ENCODE assay signal across 16 mouse cellular contexts in the genomic region with DNA sequence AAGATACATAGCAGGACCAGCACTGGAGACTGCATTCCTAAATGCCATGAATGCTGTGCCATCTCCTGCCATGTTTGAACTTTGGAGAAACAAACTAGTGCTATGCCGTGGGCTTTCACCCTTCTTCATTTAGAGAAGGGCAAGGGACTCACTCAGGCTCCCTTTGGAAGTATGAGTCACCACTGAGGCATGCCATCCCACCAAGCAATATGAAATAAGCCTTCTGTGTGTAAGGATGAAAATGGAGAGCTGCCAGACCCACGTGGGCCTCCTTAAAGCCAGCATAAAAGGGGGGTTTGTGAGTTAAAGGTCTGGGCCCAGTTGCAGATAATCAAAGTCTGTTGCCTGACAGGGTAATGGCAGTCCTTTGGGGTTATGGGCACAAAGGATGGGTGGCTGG.
DNase-seq lines count a peak whose midpoint lies in the region; ATAC-seq and TF ChIP-seq lines count a peak whose summit lies in the region.
"Had no signal": no experiment of that assay in that cellular context is flagged by ENCODE, and none has a peak within 500 bp of the region (broad histone marks: within the 10 kb centered on the region; RNA-seq: fewer than 3 reads in every experiment).

No protein-coding gene starts in this region.

- H3K9me3 ChIP-seq in forebrain, embryonic 10.5 days, result no peaks in the 10 kb centered on the region
- H3K9me3 ChIP-seq in forebrain, embryonic 11.5 days (ENCODE audit: control insufficient read depth, low read length), result no peaks in the 10 kb centered on the region
- no peaks in the 10 kb centered on the region for H3K9me3 ChIP-seq in intestine, embryonic 15.5 days
- H3K9me3 ChIP-seq in intestine, postnatal 0 days (ENCODE audit: control insufficient read depth), result no peaks in the 10 kb centered on the region
- no peaks in the 10 kb centered on the region for H3K9me3 ChIP-seq in forebrain, embryonic 14.5 days (replicated peaks; ENCODE audit: control insufficient read depth, low read length)
- H3K9me3 ChIP-seq: liver, embryonic 15.5 days had no signal

- ATAC-seq in forebrain, embryonic 11.5 days (replicated peaks; ENCODE audit: low FRiP score), result no peak
- 0 out of 2 replicates have a peak, but pooled peaks have one; percentile 34 for ATAC-seq in intestine, embryonic 15.5 days
- no peak for ATAC-seq in intestine, postnatal 0 days
- ATAC-seq in forebrain, embryonic 14.5 days, result peak; percentile 45; the same call in 1 of the 2 replicates

- no peak for TF ChIP-seq CTCF in intestine, postnatal 0 days (IDR thresholded peaks at IDR 0.05; ENCODE audit: low read depth)

- H3K9ac ChIP-seq in forebrain, embryonic 11.5 days (ENCODE audit: low read length), result no peak overlapping the region
- H3K9ac ChIP-seq in intestine, embryonic 15.5 days, result no peak overlapping the region
- no peak overlapping the region for H3K9ac ChIP-seq in intestine, postnatal 0 days (ENCODE audit: low read depth, low read length)
- no peak overlapping the region for H3K9ac ChIP-seq in forebrain, embryonic 14.5 days (ENCODE audit: low read length)
- H3K9ac ChIP-seq: liver, embryonic 15.5 days had no signal

- no peak overlapping the region for H3K4me3 ChIP-seq in forebrain, embryonic 10.5 days
- no peak overlapping the region for H3K4me3 ChIP-seq in forebrain, embryonic 11.5 days (ENCODE audit: low read depth, low read length)
- H3K4me3 ChIP-seq in intestine, embryonic 15.5 days (replicated peaks), result no peak overlapping the region
- H3K4me3 ChIP-seq in intestine, postnatal 0 days (ENCODE audit: low read depth, low read length), result no peak overlapping the region
- no peak overlapping the region for H3K4me3 ChIP-seq in forebrain, embryonic 14.5 days (ENCODE audit: low read depth, low read length)
- H3K4me3 ChIP-seq: liver, embryonic 15.5 days; megakaryocyte, embryonic 14.5 days had no signal

- no peak for DNase-seq in forebrain, embryonic 10.5 days (ENCODE audit: extremely low spot score, low spot score)
- no peak for DNase-seq in forebrain, embryonic 11.5 days (ENCODE audit: low spot score)
- peak; percentile 9 for DNase-seq in 3134 (ENCODE audit: extremely low read depth, insufficient read length, low spot score)
- peak; percentile 59 for DNase-seq in forebrain, embryonic 14.5 days (ENCODE audit: low spot score)
- DNase-seq in kidney, postnatal 25 days, result no peak
- no peak for DNase-seq in MN1 (ENCODE audit: low spot score)
- DNase-seq: adrenal gland, postnatal 10 days; cerebellum, adult 9-11 months; gastrocnemius, postnatal 14 days; kidney, postnatal 14 days; right cerebral cortex, postnatal 14 days; thymus, postnatal 14 days had no signal

- H3K4me2 ChIP-seq in forebrain, embryonic 11.5 days (ENCODE audit: low read depth, low read length, severe bottlenecking), result no peak overlapping the region
- no peak overlapping the region for H3K4me2 ChIP-seq in intestine, embryonic 15.5 days (replicated peaks)
- H3K4me2 ChIP-seq in intestine, postnatal 0 days (replicated peaks; ENCODE audit: low read depth), result no peak overlapping the region
- no peak overlapping the region for H3K4me2 ChIP-seq in forebrain, embryonic 14.5 days (ENCODE audit: low read length)
- H3K4me2 ChIP-seq: liver, embryonic 15.5 days had no signal

- peaks cover 98% of the 10 kb centered on the region for H3K27me3 ChIP-seq in forebrain, embryonic 10.5 days (ENCODE audit: poor library complexity, severe bottlenecking)
- peaks cover 2% of the 10 kb centered on the region; the same call in 1 of the 2 replicates for H3K27me3 ChIP-seq in forebrain, embryonic 11.5 days (ENCODE audit: control insufficient read depth, insufficient read depth, low read length)
- H3K27me3 ChIP-seq in intestine, embryonic 15.5 days (replicated peaks), result no peaks in the 10 kb centered on the region
- H3K27me3 ChIP-seq in intestine, postnatal 0 days (replicated peaks; ENCODE audit: control insufficient read depth, insufficient read depth, low read length), result 0 out of 2 replicates have a peak, but pooled peaks cover 7% of the 10 kb centered on the region
- H3K27me3 ChIP-seq in forebrain, embryonic 14.5 days (replicated peaks; ENCODE audit: control insufficient read depth, insufficient read depth, low read length), result no peaks in the 10 kb centered on the region

- 67% methylated on average over 2 of the region's 2 CpGs for WGBS in forebrain, embryonic 10.5 days
- 55% methylated on average over 2 of the region's 2 CpGs for WGBS in forebrain, embryonic 11.5 days
- WGBS in intestine, embryonic 15.5 days, result 47% methylated on average over 2 of the region's 2 CpGs
- 55% methylated on average over 2 of the region's 2 CpGs for WGBS in intestine, postnatal 0 days
- WGBS in forebrain, embryonic 14.5 days, result 25% methylated on average over 2 of the region's 2 CpGs

- no peaks in the 10 kb centered on the region for H3K36me3 ChIP-seq in forebrain, embryonic 10.5 days (replicated peaks)
- H3K36me3 ChIP-seq in forebrain, embryonic 11.5 days (ENCODE audit: control insufficient read depth, insufficient read depth, low read length), result no peaks in the 10 kb centered on the region
- H3K36me3 ChIP-seq in intestine, embryonic 15.5 days, result no peaks in the 10 kb centered on the region
- H3K36me3 ChIP-seq in intestine, postnatal 0 days (ENCODE audit: control insufficient read depth, insufficient read depth), result no peaks in the 10 kb centered on the region
- H3K36me3 ChIP-seq in forebrain, embryonic 14.5 days (ENCODE audit: control insufficient read depth, insufficient read depth, low read length), result no peaks in the 10 kb centered on the region
- H3K36me3 ChIP-seq: liver, embryonic 15.5 days had no signal

- H3K27ac ChIP-seq in forebrain, embryonic 10.5 days, result peak overlapping the region; percentile 60; the same call in 1 of the 2 replicates
- no peak overlapping the region for H3K27ac ChIP-seq in forebrain, embryonic 11.5 days (ENCODE audit: low read depth, low read length)
- no peak overlapping the region for H3K27ac ChIP-seq in intestine, embryonic 15.5 days
- no peak overlapping the region for H3K27ac ChIP-seq in intestine, postnatal 0 days (ENCODE audit: low read depth, low read length)
- no peak overlapping the region for H3K27ac ChIP-seq in forebrain, embryonic 14.5 days (ENCODE audit: low read depth, low read length)
- H3K27ac ChIP-seq: liver, embryonic 15.5 days had no signal

- peaks cover 38% of the 10 kb centered on the region for H3K4me1 ChIP-seq in forebrain, embryonic 10.5 days
- peaks cover 2% of the 10 kb centered on the region; the same call in 1 of the 2 replicates for H3K4me1 ChIP-seq in forebrain, embryonic 11.5 days (replicated peaks; ENCODE audit: control insufficient read depth, insufficient read depth, low read length)
- no peaks in the 10 kb centered on the region for H3K4me1 ChIP-seq in intestine, embryonic 15.5 days (replicated peaks)
- H3K4me1 ChIP-seq in intestine, postnatal 0 days (replicated peaks; ENCODE audit: control insufficient read depth, insufficient read depth, low read length), result no peaks in the 10 kb centered on the region
- peaks cover 19% of the 10 kb centered on the region for H3K4me1 ChIP-seq in forebrain, embryonic 14.5 days (ENCODE audit: control insufficient read depth, insufficient read depth, low read length)
- H3K4me1 ChIP-seq: liver, embryonic 15.5 days; megakaryocyte, embryonic 14.5 days had no signal

Comparison
In these comparisons a context has a peak if more than half of its experiments do, and no peak if none do; other contexts are left out.
1. DNase-seq: peak in 3134 (single experiment) and forebrain, embryonic 14.5 days (single experiment); none in forebrain, embryonic 10.5 days (single experiment), forebrain, embryonic 11.5 days (single experiment), kidney, postnatal 25 days (0 of 2) and MN1 (single experiment).
2. ATAC-seq: peak in intestine, embryonic 15.5 days (single experiment) and forebrain, embryonic 14.5 days (single experiment); none in forebrain, embryonic 11.5 days (single experiment) and intestine, postnatal 0 days (single experiment).